Comparison of ENCODE assay signal across 9 mouse cellular contexts in genomic region chr4:47419268-47419973, GRCm38 (mm10). TPM values are rescaled to one million over a fixed set of nuclear protein-coding genes. Genes with fewer than 3 reads are reported as not detected.
DNase-seq lines count a peak whose midpoint lies in the region; ATAC-seq and TF ChIP-seq lines count a peak whose summit lies in the region.
"Had no signal": no experiment of that assay in that cellular context is flagged by ENCODE, and none has a peak within 500 bp of the region (broad histone marks: within the 10 kb centered on the region; RNA-seq: fewer than 3 reads in every experiment).

No protein-coding gene starts in this region.

- peak; percentile 34; the same call in 1 of the 2 replicates for ATAC-seq in neural tube, embryonic 13.5 days (ENCODE audit: low read depth)

- no peak overlapping the region for H3K9ac ChIP-seq in neural tube, embryonic 13.5 days

- H3K9me3 ChIP-seq in E14TG2a.4 (ENCODE audit: low read length), result no peaks in the 10 kb centered on the region
- H3K9me3 ChIP-seq in neural tube, embryonic 13.5 days, result no peaks in the 10 kb centered on the region

- H3K4me2 ChIP-seq in neural tube, embryonic 13.5 days, result no peak overlapping the region

- peak; percentile 42 for DNase-seq in layer of hippocampus, adult 11-12 months (ENCODE audit: low spot score)
- DNase-seq in layer of hippocampus, adult 18-20 months (ENCODE audit: low spot score in 2 of 2), result no peak
- peak; percentile 58 for DNase-seq in adipocyte (ENCODE audit: low spot score)
- peak; percentile 42 for DNase-seq in heart, postnatal 4 days
- no peak for DNase-seq in yolk sac, embryonic 10.5 days (ENCODE audit: low spot score)
- no peak for DNase-seq in urinary bladder, postnatal 25 days (ENCODE audit: low spot score)

- no peaks in the 10 kb centered on the region for H3K36me3 ChIP-seq in E14TG2a.4 (ENCODE audit: insufficient read depth, low read length)
- peaks cover 5% of the 10 kb centered on the region for H3K36me3 ChIP-seq in neural tube, embryonic 13.5 days

- WGBS in neural tube, embryonic 13.5 days, result 24% methylated on average over 9 of the region's 9 CpGs

- 0 out of 2 replicates have a peak, but pooled peaks cover 2% of the 10 kb centered on the region for H3K27me3 ChIP-seq in E14TG2a.4 (ENCODE audit: insufficient read depth, low read length)
- no peaks in the 10 kb centered on the region for H3K27me3 ChIP-seq in neural tube, embryonic 13.5 days

- H3K27ac ChIP-seq in neural tube, embryonic 13.5 days (replicated peaks), result no peak overlapping the region

- no peak overlapping the region for H3K4me3 ChIP-seq in E14TG2a.4 (replicated peaks; ENCODE audit: low read length)
- no peak overlapping the region for H3K4me3 ChIP-seq in neural tube, embryonic 13.5 days
- H3K4me3 ChIP-seq: myocyte had no signal

- peaks cover 17% of the 10 kb centered on the region for H3K4me1 ChIP-seq in E14TG2a.4 (replicated peaks; ENCODE audit: low read depth, low read length)
- peaks cover 8% of the 10 kb centered on the region for H3K4me1 ChIP-seq in neural tube, embryonic 13.5 days (replicated peaks)

- peak; percentile 64 for TF ChIP-seq CTCF in E14TG2a.4 (conservative IDR thresholded peaks at IDR 0.05; ENCODE audit: low read length)

RNA-seq across cellular contexts. Expression of gene Alg2, which starts 54.7 kb away (rescaled TPM):
- total RNA-seq in layer of hippocampus, adult 18-20 months (2021), result 100 to 1,000 TPM; 138 to 142 TPM
- total RNA-seq in heart, postnatal 4 days (2021), result 10 to 100 TPM; 12.3 to 12.6 TPM
- polyA plus RNA-seq in neural tube, embryonic 13.5 days (2015; fragmentation: Nextera tagmentation; extraction: Ambion mirVana), result 285 and 310 TPM in 2 replicates

RNA-seq across cellular contexts. Expression of gene Sec61b, which starts 55.0 kb away (rescaled TPM):
- total RNA-seq in layer of hippocampus, adult 18-20 months (2021), result 10 to 100 TPM; 49.6 to 50.9 TPM
- 10 to 100 TPM; 48.2 to 55.6 TPM for total RNA-seq in heart, postnatal 4 days (2021)
- 253 and 291 TPM in 2 replicates for polyA plus RNA-seq in neural tube, embryonic 13.5 days (2015; fragmentation: Nextera tagmentation; extraction: Ambion mirVana)

Comparison
In these comparisons a context has a peak if more than half of its experiments do, and no peak if none do; other contexts are left out.
1. DNase-seq: peak in layer of hippocampus, adult 11-12 months (single experiment), adipocyte (single experiment) and heart, postnatal 4 days (single experiment); none in layer of hippocampus, adult 18-20 months (0 of 2), yolk sac, embryonic 10.5 days (single experiment) and urinary bladder, postnatal 25 days (single experiment).
2. RNA of gene Alg2, which starts 54.7 kb away (total RNA-seq): 138 to 142 TPM in layer of hippocampus, adult 18-20 months; 12.3 to 12.6 TPM in heart, postnatal 4 days; every median in the first group is over 10 times any median in the second.